Mouse (Mus musculus) ovary, adult 2 months (tissue): Measurements from ENCODE around the gene Enox2. TPM values are rescaled to one million over a fixed set of nuclear protein-coding genes. Genes with fewer than 3 reads are reported as not detected.

Experiments used
- polyA plus RNA-seq: library from polyadenylated mRNA; depleted of rRNA; stranded (reverse); fragments of >200 nt; gene quantifications from 2 replicates; pipeline ENCODE4 v1.2.3, GENCODE M21; 2012; rRNA removed

Gene Enox2
- polyA plus RNA-seq, result 2.0 and 4.6 TPM in 2 replicates

GRCm38 (mm10) chrX:49287700-49288563, at the start of gene Enox2:
Enox2 (minus strand) TSS chrX:49288259.

Other genes with a start within 250 kb of the Enox2 start
- gene Arhgap36, start 175.7 kb upstream of the Enox2 start, polyA plus RNA-seq, result 0.37 and 0.50 TPM in 2 replicates